ENCODE assay signal across 15 mouse cellular contexts in the genomic region with DNA sequence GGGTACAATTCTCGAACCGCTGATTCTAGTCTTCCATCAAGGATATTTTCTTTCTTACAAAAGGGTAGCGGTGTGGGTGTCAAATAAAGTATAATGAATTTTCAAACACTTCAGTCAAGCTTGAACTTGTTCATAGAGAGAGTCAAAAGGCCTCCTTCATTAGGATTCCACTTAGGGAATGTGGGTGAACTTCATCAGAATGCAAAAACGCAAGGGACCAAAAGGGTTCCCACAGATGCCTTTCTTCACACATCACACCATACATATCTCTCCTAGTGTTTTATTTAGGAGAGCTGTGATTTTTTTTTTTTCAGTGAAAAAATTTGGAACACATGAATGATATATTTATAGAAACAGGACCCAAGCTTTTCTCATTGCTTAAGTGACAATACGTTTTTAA.
"Had no signal": no experiment of that assay in that cellular context is flagged by ENCODE, and none has a peak within 500 bp of the region (broad histone marks: within the 10 kb centered on the region; RNA-seq: fewer than 3 reads in every experiment).

No protein-coding gene starts in this region.

- H3K27ac ChIP-seq: kidney, postnatal 0 days; left cerebral cortex, adult 2 months; liver, embryonic 13.5 days; midbrain, embryonic 10.5 days; neural tube, embryonic 12.5 days; neural tube, embryonic 15.5 days had no signal

- H3K4me2 ChIP-seq: liver, embryonic 13.5 days; neural tube, embryonic 12.5 days; neural tube, embryonic 15.5 days had no signal

- H3K9me3 ChIP-seq: liver, embryonic 13.5 days; megakaryocyte, embryonic 14.5 days; midbrain, embryonic 10.5 days; neural tube, embryonic 12.5 days; neural tube, embryonic 15.5 days had no signal

- DNase-seq: kidney, adult 2 months; kidney, postnatal 36 days; layer of hippocampus, postnatal 36 days; liver, embryonic 13.5 days; lung, adult 2 months; midbrain, embryonic 14.5 days; thymus, adult 2 months; thymus, postnatal 14 days had no signal

- H3K9ac ChIP-seq: liver, embryonic 13.5 days; neural tube, embryonic 12.5 days; neural tube, embryonic 15.5 days had no signal

- H3K4me3 ChIP-seq: left cerebral cortex, adult 2 months; liver, embryonic 13.5 days; megakaryocyte, embryonic 14.5 days; midbrain, embryonic 10.5 days; neural tube, embryonic 12.5 days; neural tube, embryonic 15.5 days had no signal

- H3K27me3 ChIP-seq: liver, embryonic 13.5 days; megakaryocyte, embryonic 14.5 days; neural tube, embryonic 12.5 days; neural tube, embryonic 15.5 days had no signal

- H3K4me1 ChIP-seq: liver, embryonic 13.5 days; megakaryocyte, embryonic 14.5 days; neural tube, embryonic 12.5 days; neural tube, embryonic 15.5 days had no signal

- ATAC-seq: lung, postnatal 0 days had no signal

- H3K36me3 ChIP-seq: liver, embryonic 13.5 days; midbrain, embryonic 10.5 days; neural tube, embryonic 12.5 days; neural tube, embryonic 15.5 days had no signal
